Mouse (Mus musculus) urinary bladder, adult 18-20 months (tissue): ENCODE results near the gene Ggact.

Source experiments
- DNase-seq, 2 experiments: peaks; one replicate each; pipeline ENCODE4 v3.0.0; 2022; ENCODE audit warnings: low spot score in 2 of 2, mixed read lengths in 2 of 2

Ggact gene

GRCm38 (mm10) chr14:122913657-122914056, at the start of gene Ggact:
TSS of gene Ggact (minus strand) at chr14:122913757.
- DNase-seq: no peak

DNA sequence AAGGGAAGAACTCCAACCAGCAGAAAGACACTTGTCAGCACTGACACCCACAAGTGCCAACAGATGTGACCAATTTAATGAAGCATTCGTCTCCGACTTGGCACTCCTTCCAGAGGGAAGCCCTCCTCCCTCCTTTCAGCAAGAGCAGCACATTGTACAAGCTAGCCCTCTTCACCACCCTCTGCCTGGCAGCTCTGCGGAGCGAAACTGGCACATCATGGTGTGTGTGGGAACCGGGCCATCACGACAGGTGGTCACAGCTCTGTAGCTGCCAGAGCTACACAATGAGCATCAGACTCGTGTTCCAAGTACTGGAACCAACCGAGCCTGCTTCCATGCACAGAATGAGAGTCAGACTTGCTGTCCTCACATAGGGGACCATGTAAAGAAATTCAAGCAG, 44.4 kb upstream of the Ggact start:
- no peak for DNase-seq

DNA sequence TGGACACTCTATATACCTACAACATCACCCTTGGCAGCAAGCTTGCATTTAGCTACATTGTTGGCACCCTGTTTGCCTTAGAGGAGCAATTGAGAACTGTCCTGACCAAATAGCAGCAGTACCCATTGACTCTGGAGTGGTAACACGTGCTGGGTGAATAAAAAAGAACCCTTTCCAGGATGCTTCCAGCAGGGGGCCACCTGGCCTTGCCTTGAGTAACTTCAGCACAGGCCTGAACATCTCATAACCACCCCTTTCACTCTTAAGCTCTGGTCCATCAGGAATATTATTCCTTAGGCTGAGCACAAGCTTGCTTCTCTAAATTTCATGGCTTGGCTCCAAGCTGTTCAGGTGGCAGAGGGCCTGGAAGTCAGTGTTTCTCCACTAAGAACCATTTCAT, 39.8 kb upstream of the Ggact start:
- peak; percentile 6 to 12 for DNase-seq

GRCm38 (mm10) chr14:122952556-122952955, 39.0 kb upstream of the Ggact start:
- no peak for DNase-seq

DNA sequence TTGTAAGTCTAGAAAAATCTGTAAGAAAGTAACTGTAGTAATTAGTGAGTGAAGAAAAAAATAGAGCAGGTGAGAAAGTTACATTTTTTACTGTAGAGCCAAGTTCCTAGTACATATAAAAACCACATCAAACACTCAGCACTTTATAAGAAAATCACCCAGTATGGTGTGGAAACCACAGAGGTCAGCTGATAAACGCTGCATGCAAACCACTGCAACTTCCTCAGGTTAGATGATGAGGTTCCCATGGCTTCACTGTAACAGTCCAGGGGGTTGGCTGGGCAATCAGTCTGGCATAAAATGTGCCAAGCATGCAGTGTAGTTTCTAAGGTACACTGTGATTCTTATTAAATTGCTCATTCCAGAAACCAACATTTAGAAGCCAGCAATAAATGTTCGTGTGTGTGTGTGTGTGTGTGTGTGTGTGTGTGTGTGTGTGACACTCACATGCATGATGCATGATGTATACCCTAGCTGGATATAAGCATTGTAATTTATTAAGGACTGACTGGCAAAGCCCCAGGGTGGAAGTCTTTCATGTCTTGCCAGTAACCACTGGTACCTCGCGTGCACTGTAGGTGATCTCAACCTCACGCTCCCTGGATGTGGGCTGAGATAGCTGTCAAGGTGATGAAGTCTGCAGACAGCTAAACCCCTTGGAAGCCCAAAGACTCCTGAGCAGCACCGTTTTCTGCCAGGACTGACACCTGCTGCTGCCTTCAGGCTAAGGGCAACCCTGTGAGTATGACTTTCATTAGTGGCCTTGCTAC, 38.3 kb upstream of the Ggact start:
- no peak for DNase-seq

DNA sequence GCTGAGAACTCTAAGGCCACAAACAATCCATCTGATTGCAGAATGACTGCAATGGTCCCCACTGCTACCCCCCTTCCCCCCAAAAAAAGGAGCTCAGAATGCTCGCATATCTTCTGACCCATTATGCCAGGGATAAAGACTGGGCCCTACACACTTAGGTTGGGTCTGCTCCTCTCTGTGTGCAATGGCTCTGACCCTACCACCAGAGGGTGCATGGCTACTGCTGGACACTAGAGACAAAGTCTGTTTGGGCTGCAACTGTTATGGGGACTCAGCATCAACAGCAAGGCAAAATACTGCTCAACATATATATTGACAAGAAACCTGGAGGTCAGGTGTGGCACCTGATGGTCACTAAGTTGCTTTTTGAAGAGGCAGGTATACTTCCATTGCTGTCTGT, 37.4 kb upstream of the Ggact start:
- no peak for DNase-seq

- DNase-seq: no peak
Measured at GRCm38 (mm10) chr14:122943475-122943853, 29.9 kb upstream of the Ggact start.

GRCm38 (mm10) chr14:122942757-122943474, 29.4 kb upstream of the Ggact start:
- DNase-seq: no peak

GRCm38 (mm10) chr14:122936460-122936859, 22.9 kb upstream of the Ggact start:
- DNase-seq: no peak

GRCm38 (mm10) chr14:122920011-122920410, 6.5 kb upstream of the Ggact start:
- no peak for DNase-seq

DNA sequence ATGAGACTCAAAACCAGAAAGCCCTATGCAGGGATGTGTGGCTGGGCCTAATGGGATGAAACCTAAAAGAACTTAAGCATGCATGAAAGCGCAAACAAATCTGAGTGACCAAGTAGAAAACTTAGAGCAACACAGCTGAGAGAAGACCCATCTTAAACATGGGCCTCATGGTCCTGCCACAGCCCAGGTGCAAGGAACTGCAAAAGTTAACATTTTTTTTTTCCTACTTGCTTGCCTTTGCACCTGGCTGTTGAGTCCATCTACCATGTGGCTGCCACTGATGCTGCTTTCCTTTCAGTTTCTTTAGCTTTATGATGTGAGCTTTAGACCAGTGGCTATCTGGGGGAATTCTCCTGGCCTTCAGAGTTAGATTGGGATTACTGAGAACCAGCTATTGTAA, 4.1 kb upstream of the Ggact start:
- no peak for DNase-seq

DNA sequence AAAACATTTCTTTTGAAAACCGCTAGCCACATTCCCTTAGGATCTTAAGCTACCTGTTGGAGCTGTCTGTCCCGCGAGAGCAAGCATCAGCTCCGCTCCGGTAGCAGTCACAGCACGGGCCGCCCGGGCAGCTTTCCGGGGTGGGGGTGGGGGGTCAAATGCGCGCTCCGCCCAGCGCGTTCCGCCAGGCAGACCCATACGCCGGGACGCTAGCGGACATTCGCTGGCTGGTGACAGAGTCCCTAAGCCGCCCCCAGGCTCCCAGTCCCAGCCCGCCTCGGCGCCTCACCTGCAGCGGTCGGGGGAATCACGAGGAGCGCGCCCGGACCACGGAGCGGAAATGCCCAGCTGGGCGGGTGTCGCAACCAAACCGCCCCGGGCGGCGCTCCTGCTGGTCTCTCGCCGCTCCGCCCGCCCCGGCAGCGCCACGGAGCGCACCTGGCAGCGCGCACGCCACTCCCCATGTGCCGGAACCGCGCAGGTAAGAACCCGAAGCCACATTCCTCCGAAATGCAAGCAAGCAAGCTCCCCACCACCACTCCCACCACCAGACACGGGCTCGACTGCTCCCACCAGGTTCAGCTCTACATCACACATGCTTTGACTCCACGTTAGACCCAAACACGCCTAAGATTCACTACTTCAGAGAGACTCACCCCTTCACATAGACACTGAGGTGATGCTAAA, 602 bp downstream of the Ggact start:
- peak; percentile 48 to 82 for DNase-seq

GRCm38 (mm10) chr14:122912137-122912536, 1.4 kb downstream of the Ggact start:
- DNase-seq: no peak

DNA sequence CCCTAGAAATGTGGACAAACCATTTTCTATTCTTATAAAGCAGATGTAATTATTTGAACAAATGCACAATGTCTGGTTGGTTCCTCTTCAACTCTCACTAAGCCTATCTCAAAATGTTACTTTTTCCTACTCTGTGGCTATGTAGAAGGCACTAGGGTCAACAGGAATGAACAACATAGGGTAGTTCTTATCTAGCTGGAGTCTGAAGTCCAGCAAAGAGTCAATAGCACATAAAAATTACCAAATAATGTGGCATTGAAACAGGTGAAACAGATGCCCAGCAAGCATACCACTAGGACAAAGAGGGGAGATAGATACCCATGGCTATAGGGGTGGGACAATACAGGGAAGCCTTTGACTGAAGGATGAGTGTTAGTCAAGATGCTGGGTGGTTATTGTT, 2.3 kb downstream of the Ggact start:
- no peak for DNase-seq

- DNase-seq: no peak
Measured at GRCm38 (mm10) chr14:122909368-122910091, 4.0 kb downstream of the Ggact start.

DNA sequence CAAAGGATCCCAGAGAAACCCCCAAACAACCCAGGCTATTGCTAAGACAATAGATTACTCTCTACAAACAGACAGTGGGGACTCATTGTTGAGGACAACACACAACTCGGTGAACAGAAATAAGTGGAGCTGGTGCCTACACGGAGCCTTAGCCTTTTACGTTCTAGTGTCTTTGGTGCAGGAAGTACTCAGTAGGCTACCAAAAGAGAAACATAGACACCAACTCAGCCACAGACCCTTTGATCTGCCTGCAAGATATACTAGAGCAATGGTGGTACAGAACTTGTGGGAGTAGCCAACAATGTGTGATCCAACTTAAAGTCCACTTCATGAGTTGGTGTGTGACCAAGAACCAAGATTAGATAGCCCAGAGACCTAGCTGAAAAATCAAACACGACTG, 5.5 kb downstream of the Ggact start:
- no peak for DNase-seq

- no peak for DNase-seq
Measured at GRCm38 (mm10) chr14:122905007-122905406, 8.6 kb downstream of the Ggact start.

- no peak for DNase-seq
Measured at GRCm38 (mm10) chr14:122903923-122904351, 9.6 kb downstream of the Ggact start.

- peak; percentile 64 to 65 for DNase-seq
Measured at GRCm38 (mm10) chr14:122902884-122903283, 10.7 kb downstream of the Ggact start.

DNA sequence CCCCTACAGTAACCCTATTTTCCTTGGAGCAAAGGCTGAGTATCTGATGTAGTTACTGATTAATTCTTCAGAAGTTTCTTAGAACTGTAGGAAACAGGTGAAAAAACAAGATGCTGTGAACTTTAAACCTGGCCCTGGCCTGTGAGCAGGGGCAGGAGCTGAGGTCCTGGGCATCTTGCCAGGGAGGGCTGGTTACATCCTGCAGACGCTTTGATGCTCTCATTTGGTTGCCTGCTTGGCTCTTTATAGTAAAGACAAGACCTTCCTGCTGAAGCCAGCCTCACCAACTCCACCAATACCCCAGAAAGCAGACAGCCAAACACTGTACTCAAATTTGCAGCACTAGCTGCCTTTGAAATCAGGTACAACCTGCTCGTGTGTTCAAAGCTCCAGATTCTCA, 11.4 kb downstream of the Ggact start:
- no peak for DNase-seq

DNA sequence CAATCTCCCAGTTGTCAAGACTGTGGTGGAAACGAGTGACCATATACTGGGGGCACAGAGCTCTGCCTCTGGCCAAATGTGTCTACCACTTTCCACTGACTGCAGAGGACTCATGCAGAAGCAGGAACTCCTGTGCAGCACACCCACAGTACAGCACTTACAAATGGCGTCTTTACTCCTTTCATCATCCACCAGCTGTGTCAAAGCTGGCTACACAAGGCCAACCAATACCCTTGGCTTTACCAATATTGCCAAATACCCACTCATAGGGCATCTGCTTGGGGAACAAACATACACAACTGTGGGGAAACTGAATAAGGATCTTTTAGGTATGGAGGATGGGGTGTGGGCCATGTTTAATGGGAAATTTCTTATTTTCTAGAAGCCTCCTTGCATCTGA, 11.8 kb downstream of the Ggact start:
- no peak for DNase-seq

DNA sequence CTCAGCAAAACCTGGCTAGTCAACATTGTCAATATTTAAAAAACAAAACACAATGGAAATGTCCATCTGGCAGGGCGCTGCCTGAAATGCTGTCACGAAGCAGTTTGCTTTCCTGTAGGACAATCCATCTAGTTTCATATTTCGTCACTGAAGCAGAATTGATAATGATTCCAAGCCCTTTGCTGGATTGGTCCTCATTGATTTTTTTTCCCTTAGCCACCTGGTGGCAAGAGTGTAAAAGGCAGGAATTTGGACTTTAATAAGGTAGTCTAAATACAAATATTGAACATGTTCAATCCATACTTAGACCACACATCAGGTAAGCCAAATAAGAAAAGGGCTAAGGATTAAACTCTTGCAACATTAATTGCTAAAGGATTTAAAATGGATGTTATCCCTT, 12.4 kb downstream of the Ggact start:
- no peak for DNase-seq
